Mouse (Mus musculus) liver, embryonic 14.5 days (tissue): ENCODE results near the gene Thap3. TPM values are rescaled to one million over a fixed set of nuclear protein-coding genes. Genes with fewer than 3 reads are reported as not detected.
A peak's percentile ranks its signal among the peaks of the same experiment; 100 is the strongest.

Experiments used
- ATAC-seq: fragments of 200-750 bp; cut with Nextera tagmentation; 2 replicates; pipeline ENCODE4 v1.8.0; 2017; ENCODE audit warnings: moderate number of reproducible peaks, mild to moderate bottlenecking, moderate library complexity; ENCODE audit not compliant: insufficient read depth
- DNase-seq, 3 experiments: peaks; one replicate each; pipeline ENCODE4 v3.0.0-alpha.2; 2012 to 2013; ENCODE audit warnings: low read depth in 3 of 3, low spot score in 3 of 3
- H3K27ac ChIP-seq: fragments of 300-500 bp; sonication (generic); 2 replicates; pipeline ENCODE4 v1.5.1; 2014; ENCODE audit warnings: moderate library complexity, mild to moderate bottlenecking, control low read depth, inconsistent platforms
- H3K27me3 ChIP-seq: fragments of 300-500 bp; sonication (generic); 2 replicates; pipeline ENCODE4 v1.6.1; 2014; ENCODE audit warnings: mild to moderate bottlenecking, low read length, moderate library complexity; ENCODE audit not compliant: control insufficient read depth, insufficient read depth
- H3K36me3 ChIP-seq: fragments of 300-500 bp; sonication (generic); replicated peaks from 2 replicates; pipeline ENCODE4 v1.6.1; 2014; ENCODE audit warnings: low read depth; ENCODE audit not compliant: control insufficient read depth, insufficient read depth
- H3K4me1 ChIP-seq, 2 experiments: fragments of 200-500 bp in 1 of 2; fragments of 300-500 bp in 1 of 2; sonication (generic) in 1 of 2; replicated peaks; 2 replicates each; pipeline ENCODE4 v1.6.1; 2012 to 2014; ENCODE audit warnings: antibody characterized with exemption in 1 of 2, inconsistent platforms in 1 of 2, low read length in 1 of 2; ENCODE audit not compliant: control insufficient read depth in 2 of 2, insufficient read depth in 2 of 2
- H3K4me2 ChIP-seq: fragments of 300-500 bp; sonication (generic); 2 replicates; pipeline ENCODE4 v1.6.1; 2014; ENCODE audit warnings: low read depth, mild to moderate bottlenecking, control low read depth, moderate library complexity
- H3K4me3 ChIP-seq, 2 experiments: fragments of 200-500 bp in 1 of 2; fragments of 300-500 bp in 1 of 2; sonication (generic) in 1 of 2; 2 replicates each; pipeline ENCODE4 v1.5.1; 2012 to 2014; ENCODE audit warnings: low read depth in 2 of 2, low read length in 2 of 2, mild to moderate bottlenecking in 2 of 2, control low read depth in 1 of 2, inconsistent platforms in 1 of 2, moderate library complexity in 1 of 2; ENCODE audit not compliant: insufficient read depth in 1 of 2
- H3K9ac ChIP-seq: fragments of 300-500 bp; sonication (generic); replicated peaks from 2 replicates; pipeline ENCODE4 v1.6.1; 2014; ENCODE audit warnings: mild to moderate bottlenecking, control low read depth, moderate library complexity
- H3K9me3 ChIP-seq: fragments of 300-500 bp; sonication (generic); 2 replicates; pipeline ENCODE4 v1.6.1; 2016; ENCODE audit warnings: low read length, mixed read lengths; ENCODE audit not compliant: control insufficient read depth
- CTCF ChIP-seq: IDR thresholded peaks from 2 replicates; pipeline ENCODE4 v1.5.1; 2016; ENCODE audit warnings: antibody characterized with exemption, low read depth, control low read depth
- EP300 ChIP-seq: IDR thresholded peaks from 2 replicates; pipeline ENCODE4 v1.6.1; 2016; ENCODE audit warnings: antibody characterized with exemption, low read depth
- WGBS: fragments of 180-500 bp; shearing (Covaris S2); extraction: QIAGEN DNeasy Blood & Tissue Kit; methylation state at CpG from one replicate; pipeline ENCODE4 v1.1.7; 2014; ENCODE audit not compliant: insufficient replicate concordance; 5-methylcytosine and 5-hydroxymethylcytosine counted together
- polyA plus RNA-seq, 2 experiments: library from polyadenylated mRNA; depleted of rRNA in 1 of 2; stranded (reverse) in 1 of 2; unstranded in 1 of 2; fragments of >200 nt; fragmentation: Nextera tagmentation in 1 of 2; extraction: Ambion mirVana in 1 of 2; gene quantifications; 2 replicates each; pipeline versions ENCODE4 v1.2.1 to v1.2.3; 2012 to 2014

Gene Thap3
- polyA plus RNA-seq, 2 experiments: 4.5 to 5.0 TPM

GRCm38 (mm10) chr4:151980699-151981098 is 8.1 kb downstream of the Thap3 start:
- DNase-seq (no peak), ATAC-seq (no peak)
- no peak overlapping the region for H3K4me3 ChIP-seq
- no peak overlapping the region for H3K4me2 ChIP-seq
- H3K27me3 ChIP-seq: no peaks in the 10 kb centered on the region
- WGBS: 80% methylated on average over 8 of the region's 8 CpGs
- no peak for TF ChIP-seq EP300
- peak; percentile 45 for TF ChIP-seq CTCF
- H3K9ac ChIP-seq: no peak overlapping the region
- no peaks in the 10 kb centered on the region for H3K4me1 ChIP-seq
- H3K27ac ChIP-seq: no peak overlapping the region
- H3K9me3 ChIP-seq: no peaks in the 10 kb centered on the region
- peaks cover 40% of the 10 kb centered on the region for H3K36me3 ChIP-seq

GRCm38 (mm10) chr4:151977748-151978147 is 11.0 kb downstream of the Thap3 start:
- Histone ChIP-seq H3K9ac (no peak overlapping the region), H3K9me3 (no peaks in the 10 kb centered on the region), H3K4me3 (no peak overlapping the region), H3K36me3 (peaks cover 61% of the 10 kb centered on the region), H3K27me3 (no peaks in the 10 kb centered on the region), H3K4me1 (no peaks in the 10 kb centered on the region), H3K4me2 (no peak overlapping the region), H3K27ac (no peak overlapping the region)
- TF ChIP-seq EP300 (no peak), CTCF (peak; percentile 95)
- ATAC-seq (no peak), DNase-seq (peak in 1 of 3 experiments; percentile 52)
- 40% methylated on average over 10 of the region's 10 CpGs for WGBS

- Histone ChIP-seq H3K4me3 (no peak overlapping the region), H3K27ac (no peak overlapping the region), H3K9ac (no peak overlapping the region), H3K27me3 (no peaks in the 10 kb centered on the region), H3K9me3 (no peaks in the 10 kb centered on the region), H3K36me3 (peaks cover 57% of the 10 kb centered on the region), H3K4me1 (no peaks in the 10 kb centered on the region; a peak in 1 of 4 replicates), H3K4me2 (no peak overlapping the region)
- WGBS: 68% methylated on average over 3 of the region's 3 CpGs
- no peak for ATAC-seq
- DNase-seq: no peak
- TF ChIP-seq CTCF (peak; percentile 85), EP300 (no peak)
Measured at GRCm38 (mm10) chr4:151975441-151975840, 13.4 kb downstream of the Thap3 start.

- Histone ChIP-seq H3K9ac (no peak overlapping the region), H3K36me3 (peaks cover 64% of the 10 kb centered on the region), H3K27ac (no peak overlapping the region; the same call in 1 of the 2 replicates), H3K4me2 (no peak overlapping the region), H3K9me3 (no peaks in the 10 kb centered on the region), H3K4me1 (no peaks in the 10 kb centered on the region; a peak in 1 of 4 replicates), H3K4me3 (no peak overlapping the region), H3K27me3 (no peaks in the 10 kb centered on the region)
- ATAC-seq (no peak), DNase-seq (no peak)
- 75% methylated on average over 10 of the region's 10 CpGs for WGBS
- TF ChIP-seq EP300 (no peak), CTCF (peak; percentile 86)
Measured at GRCm38 (mm10) chr4:151972221-151972967, 16.4 kb downstream of the Thap3 start.

- H3K27ac ChIP-seq: no peak overlapping the region
- no peak overlapping the region for H3K4me2 ChIP-seq
- peaks cover 56% of the 10 kb centered on the region for H3K36me3 ChIP-seq
- H3K27me3 ChIP-seq: no peaks in the 10 kb centered on the region
- DNase-seq: no peak
- 93% methylated on average over 26 of the region's 26 CpGs for WGBS
- ATAC-seq: no peak
- H3K9me3 ChIP-seq: no peaks in the 10 kb centered on the region
- TF ChIP-seq EP300: no peak
- TF ChIP-seq CTCF: no peak
- H3K4me3 ChIP-seq: no peak overlapping the region
- H3K9ac ChIP-seq: no peak overlapping the region
- H3K4me1 ChIP-seq: peaks cover 3% of the 10 kb centered on the region in 2 experiments
Measured at GRCm38 (mm10) chr4:151968204-151968921, 20.4 kb downstream of the Thap3 start.
